Mouse (Mus musculus) cerebellum, adult (tissue): ENCODE data around the gene Rnf2.

ENCODE experiments used
- ATAC-seq: cut with Nextera tagmentation; 2 replicates; pipeline ENCODE4 v1.9.2; 2017; ENCODE audit warnings: mild to moderate bottlenecking, moderate library complexity, mixed read lengths; ENCODE audit not compliant: insufficient number of reproducible peaks, low FRiP score, low TSS enrichment

Gene Rnf2

GRCm38 (mm10) chr1:151500531-151501361 lies at the start of gene Rnf2:
TSS of gene Rnf2 (minus strand) at chr1:151500955.
- peak; percentile 91 for ATAC-seq

DNA sequence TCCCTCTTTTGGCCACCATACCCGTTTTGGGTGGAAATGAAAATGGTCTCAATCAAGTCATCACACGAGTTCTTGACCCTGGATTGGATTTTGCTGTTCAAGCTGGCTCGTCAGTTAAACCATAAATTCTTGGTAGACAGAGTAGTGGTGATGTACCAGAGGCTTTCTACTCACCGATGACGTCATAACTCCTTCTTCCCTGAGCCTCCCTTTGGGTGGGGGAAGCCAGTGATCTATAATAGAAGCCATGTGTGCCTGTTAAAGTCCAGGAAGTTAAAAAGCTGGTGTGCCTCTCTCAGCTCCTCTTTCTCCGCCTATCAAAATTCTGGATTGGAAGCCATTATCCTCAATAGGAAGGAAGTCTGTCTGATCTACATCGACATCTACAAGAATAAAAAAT lies 49.0 kb upstream of the Rnf2 start:
- ATAC-seq, result no peak

- ATAC-seq, result no peak
These were observed 48.3 kb upstream of the Rnf2 start for GRCm38 (mm10) chr1:151548896-151549610.

DNA sequence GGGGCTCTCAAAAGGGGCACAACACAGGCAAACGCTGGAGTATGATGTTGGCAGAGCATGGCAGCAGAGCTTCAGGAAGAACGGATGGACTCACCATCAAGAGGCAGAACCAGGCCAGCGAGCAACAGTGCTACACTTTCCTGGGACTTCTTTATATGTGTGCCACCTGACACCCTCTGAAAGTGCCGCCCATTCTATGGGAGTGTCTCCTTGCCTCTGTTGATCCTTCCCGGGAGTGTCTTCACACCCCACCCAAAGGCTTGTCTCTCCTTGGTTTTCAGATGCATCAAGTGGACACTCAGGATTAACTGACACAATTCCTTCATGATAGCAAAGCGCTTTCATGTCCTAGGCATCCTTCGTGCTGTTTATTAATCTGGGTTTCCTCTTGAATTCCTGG lies 44.8 kb upstream of the Rnf2 start:
- no peak for ATAC-seq

DNA sequence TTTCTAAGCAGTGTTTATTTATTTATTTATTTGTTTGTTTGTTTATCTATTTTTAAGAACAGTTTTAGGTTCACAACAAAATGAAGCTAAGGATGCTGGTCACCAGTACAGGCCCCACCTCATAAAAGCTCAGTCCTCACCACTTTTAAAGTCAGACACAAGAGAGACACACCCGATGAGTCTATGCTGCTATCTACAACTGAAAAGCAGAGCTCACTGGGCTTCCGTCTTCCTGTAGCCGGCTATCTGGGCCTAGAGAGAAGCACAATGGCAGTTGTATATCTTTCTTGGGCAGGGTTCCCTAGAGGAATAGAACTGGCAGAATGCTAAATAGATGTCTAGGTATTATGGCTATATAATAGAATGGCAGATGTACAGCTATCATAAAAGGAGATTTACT lies 43.8 kb upstream of the Rnf2 start:
- no peak for ATAC-seq

DNA sequence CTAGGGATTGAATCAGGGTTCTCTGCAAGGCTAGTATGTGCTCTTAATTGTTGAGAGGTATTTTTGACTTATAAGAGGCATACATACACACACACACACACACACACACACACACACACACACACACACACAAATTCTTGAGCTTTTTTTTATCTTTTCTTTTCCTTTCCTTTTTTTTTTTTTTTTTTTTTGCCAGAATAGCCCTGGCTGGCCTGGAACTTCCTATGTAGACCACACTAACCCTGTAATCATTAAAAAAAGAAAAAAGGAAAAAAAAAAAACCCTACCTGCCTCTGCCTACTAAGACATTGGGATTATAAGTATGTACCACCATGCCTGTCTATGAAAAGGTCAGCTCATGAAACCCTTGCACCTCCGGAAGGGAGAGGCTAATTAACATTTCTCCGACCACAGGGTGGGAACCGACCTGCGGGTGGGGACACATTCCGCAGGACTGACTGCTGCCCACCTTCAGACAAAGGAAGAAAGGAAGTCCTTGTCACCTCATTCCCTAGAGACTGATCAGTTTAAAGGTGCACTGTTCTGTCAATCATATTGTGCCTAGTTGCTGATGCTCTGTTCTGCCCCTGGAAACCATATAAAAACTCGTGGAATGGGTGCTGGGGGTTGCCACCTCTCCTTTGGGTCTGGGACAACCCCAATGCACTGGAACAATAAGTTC lies 43.2 kb upstream of the Rnf2 start:
- no peak for ATAC-seq

GRCm38 (mm10) chr1:151526701-151527100 lies 25.9 kb upstream of the Rnf2 start:
- no peak for ATAC-seq

- no peak for ATAC-seq
These were observed 17.0 kb upstream of the Rnf2 start for GRCm38 (mm10) chr1:151517571-151518250.

DNA sequence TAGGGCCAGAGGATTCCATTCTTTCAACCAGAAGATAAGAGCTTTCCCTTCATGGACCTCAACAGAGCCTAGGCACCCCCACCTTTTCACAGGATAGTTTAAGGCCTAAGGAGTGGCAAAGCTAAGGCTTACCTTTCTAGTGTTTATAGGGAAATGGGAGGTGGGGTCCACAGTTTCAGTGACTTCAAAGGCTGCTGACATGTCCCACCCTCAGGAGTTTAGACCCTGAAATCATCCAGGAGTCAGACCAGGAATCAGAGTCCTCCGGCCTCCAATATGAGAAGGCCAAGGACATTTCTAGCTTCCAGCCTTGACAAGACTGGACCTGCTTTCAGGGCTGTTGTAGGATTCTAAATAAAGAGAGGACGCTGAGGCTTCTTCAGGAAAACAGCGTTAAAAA lies 16.1 kb upstream of the Rnf2 start:
- ATAC-seq, result no peak

GRCm38 (mm10) chr1:151515733-151516132 lies 15.0 kb upstream of the Rnf2 start:
- ATAC-seq, result no peak

DNA sequence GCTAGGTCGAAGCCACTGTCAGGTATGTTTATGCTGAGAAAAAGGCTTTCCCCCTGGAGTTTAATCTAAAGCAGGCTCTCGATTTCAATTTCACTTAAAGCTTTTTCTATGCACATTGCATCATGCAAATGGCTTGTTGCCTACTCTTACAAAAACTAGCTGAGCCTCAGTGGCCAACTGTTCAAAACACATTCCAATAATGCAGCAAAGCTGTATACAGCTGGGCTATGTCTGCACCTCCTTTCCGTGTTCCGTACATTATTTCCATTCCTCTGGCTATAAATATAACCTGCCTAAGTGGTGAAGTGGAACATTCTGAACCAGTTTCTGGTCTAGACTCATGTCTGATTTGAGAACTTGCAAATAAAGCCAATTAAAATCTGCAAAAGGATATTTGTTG lies 13.4 kb upstream of the Rnf2 start:
- no peak for ATAC-seq

DNA sequence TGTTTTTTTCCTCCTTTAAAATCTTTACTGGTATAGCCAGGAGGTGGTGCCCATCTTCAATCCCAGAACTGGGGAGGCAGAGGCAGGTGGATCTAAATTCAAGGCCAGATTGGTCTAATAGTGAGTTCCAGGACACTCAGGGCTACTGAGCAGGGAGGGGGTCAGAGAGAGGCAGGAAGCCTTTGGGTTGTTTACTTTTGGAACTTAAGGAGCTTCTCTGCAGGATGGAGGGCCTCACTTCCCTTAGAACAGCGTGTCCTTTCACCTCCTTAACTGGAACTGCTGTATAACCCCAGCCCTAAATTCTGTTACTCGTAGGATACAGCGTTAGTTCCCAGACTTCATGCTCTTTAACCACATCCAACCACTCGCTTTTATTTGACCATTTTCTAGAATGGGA lies 10.1 kb upstream of the Rnf2 start:
- no peak for ATAC-seq

DNA sequence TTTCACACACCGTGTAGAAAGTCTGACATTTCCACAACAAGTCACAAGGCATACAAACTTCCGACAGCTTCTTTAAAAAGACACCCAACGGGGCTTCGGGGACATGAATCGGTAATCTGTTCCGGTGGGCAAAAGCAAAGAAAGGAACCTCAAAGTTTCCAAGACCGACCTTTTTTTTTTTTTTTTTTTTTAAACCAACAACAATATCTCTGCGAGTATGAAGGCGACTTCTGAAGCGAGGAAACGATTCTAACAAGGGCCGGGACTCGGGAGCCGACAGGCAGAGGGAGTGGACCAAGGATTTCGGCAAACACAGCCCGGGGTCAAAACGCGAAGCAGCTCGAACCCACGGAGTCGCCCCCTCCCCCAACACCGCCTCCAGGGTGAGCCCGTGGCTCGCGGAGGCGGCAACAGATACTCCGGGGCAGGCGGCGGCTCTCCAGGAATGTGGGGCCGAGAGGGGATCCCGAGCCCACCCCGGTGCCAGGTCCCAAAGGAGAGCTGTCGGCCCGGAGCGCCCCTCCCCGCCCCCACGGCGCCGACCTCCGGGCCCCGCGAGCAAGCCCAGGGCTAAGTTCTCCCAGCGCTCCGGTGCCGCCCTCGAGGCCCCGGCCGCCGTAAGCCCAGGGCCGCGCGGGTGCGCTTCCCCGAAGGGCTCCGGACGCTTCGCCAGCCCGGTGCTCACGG lies 797 bp downstream of the Rnf2 start:
- ATAC-seq, result peak; percentile 24

DNA sequence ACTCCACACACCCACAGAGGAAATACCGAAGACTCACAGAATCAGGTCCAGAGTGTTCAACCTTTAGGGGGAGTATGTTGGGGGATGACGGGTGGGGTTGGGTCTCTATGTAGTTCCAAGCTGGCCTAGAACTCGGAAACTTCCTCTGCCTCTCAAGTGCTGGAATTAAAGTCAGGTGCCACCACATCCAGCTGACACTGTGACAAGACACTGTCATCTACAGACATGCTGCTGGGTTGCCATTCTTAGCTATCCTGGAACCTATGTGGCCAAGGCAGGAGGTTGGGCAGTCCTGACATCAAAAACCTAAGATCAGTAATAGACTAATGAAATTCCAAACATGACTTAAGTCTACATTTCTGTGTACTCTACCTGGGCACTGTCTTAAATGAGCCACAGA lies 2.4 kb downstream of the Rnf2 start:
- ATAC-seq, result no peak

DNA sequence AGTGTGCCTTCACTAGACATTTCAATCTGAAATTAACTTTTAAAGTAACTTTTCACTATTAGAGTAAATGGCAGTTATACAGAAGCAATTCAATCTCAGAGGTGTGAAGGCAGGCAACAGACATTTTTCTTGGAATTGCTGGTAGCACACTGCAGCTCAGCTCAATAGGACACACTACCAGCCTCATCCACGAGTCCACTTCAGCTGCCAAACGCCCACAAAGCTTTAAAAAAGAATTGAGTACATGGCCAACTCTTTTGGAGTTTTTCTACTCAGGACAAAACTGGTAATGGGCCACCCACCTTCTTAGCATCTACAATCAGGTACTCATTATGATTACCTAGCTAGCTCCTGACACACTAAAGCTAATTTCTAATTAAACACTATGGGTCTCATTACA lies 2.8 kb downstream of the Rnf2 start:
- ATAC-seq, result no peak

GRCm38 (mm10) chr1:151497028-151497427 lies 3.7 kb downstream of the Rnf2 start:
- ATAC-seq, result no peak

- no peak for ATAC-seq
These were observed 5.0 kb downstream of the Rnf2 start for GRCm38 (mm10) chr1:151495635-151496285.

- no peak for ATAC-seq
These were observed 6.0 kb downstream of the Rnf2 start for GRCm38 (mm10) chr1:151494711-151495110.

DNA sequence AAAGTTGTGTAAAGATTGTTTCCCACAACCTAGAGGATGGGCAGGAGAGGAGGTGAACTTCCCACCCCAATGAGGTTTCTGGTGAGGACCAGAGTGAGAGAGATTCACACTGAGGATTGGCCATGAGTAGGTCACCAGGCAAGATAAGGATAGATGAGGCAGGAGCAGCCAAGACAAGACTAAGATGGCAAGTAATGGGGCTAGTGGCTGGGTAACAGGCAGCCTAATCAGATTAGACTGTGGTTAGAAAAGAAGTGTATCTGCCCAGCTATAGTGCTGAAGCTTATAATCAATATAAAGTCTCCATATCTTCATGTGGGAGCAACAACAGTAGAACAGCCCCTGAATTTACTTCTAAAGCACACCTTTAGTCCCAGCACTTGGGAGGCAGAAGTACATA lies 6.9 kb downstream of the Rnf2 start:
- no peak for ATAC-seq

DNA sequence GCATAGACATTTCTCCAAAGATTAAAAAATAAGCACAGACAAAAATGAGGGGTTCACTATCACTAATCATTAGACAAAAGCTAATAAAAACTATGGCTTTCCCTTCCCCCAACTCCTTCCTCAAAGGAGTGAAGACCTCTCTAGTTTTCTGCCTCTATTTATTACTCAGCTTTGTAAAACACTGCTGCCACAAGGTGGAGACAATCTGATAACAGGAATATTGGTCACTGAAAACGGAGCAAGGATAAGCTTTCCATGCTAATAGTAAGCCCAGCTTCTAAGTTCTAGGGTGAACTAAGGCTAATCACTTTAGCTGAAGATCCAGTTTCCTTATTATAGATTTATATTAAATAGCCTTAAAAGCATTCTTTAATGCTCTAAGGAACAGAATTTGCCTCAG lies 8.3 kb downstream of the Rnf2 start:
- no peak for ATAC-seq
